Mouse (Mus musculus) embryonic facial prominence, embryonic 10.5 days (tissue): Measurements from ENCODE around the gene Icam5. TPM values are rescaled to one million over a fixed set of nuclear protein-coding genes. Genes with fewer than 3 reads are reported as not detected.

Experiments used
- DNase-seq: peaks from one replicate; pipeline ENCODE4 v3.0.0-alpha.2; 2017; ENCODE audit warnings: low spot score
- H3K27ac ChIP-seq: fragments of 300-500 bp; sonication (generic); replicated peaks from 2 replicates; pipeline ENCODE4 v1.5.1; 2016; ENCODE audit warnings: mild to moderate bottlenecking
- H3K27me3 ChIP-seq: fragments of 300-500 bp; sonication (generic); replicated peaks from 2 replicates; pipeline ENCODE4 v1.6.1; 2016; ENCODE audit warnings: low read depth, mild to moderate bottlenecking; ENCODE audit not compliant: poor library complexity, severe bottlenecking
- H3K36me3 ChIP-seq: fragments of 300-500 bp; sonication (generic); replicated peaks from 2 replicates; pipeline ENCODE4 v1.6.1; 2016; ENCODE audit warnings: mild to moderate bottlenecking, moderate library complexity
- H3K4me1 ChIP-seq: fragments of 300-500 bp; sonication (generic); 2 replicates; pipeline ENCODE4 v1.6.1; 2016
- H3K4me3 ChIP-seq: fragments of 300-500 bp; sonication (generic); 2 replicates; pipeline ENCODE4 v1.5.1; 2016; ENCODE audit warnings: mild to moderate bottlenecking, moderate library complexity
- H3K9me3 ChIP-seq: fragments of 300-500 bp; sonication (generic); 2 replicates; pipeline ENCODE4 v1.6.1; 2016; ENCODE audit warnings: mild to moderate bottlenecking
- WGBS: fragments of 180-500 bp; shearing (Covaris S2); methylation state at CpG from one replicate; pipeline ENCODE4 v1.1.7; 2016; 5-methylcytosine and 5-hydroxymethylcytosine counted together
- polyA plus RNA-seq: library from polyadenylated mRNA; unstranded; fragments of >200 nt; fragmentation: Nextera tagmentation; extraction: Ambion mirVana; gene quantifications from 2 replicates; pipeline ENCODE4 v1.2.1, GENCODE M21; 2016

Icam5 gene
- polyA plus RNA-seq, 1 experiment from 2014 or later, result not detected

- Histone ChIP-seq H3K4me3 (peak overlapping the region; percentile 49), H3K9me3 (no peaks in the 10 kb centered on the region), H3K27me3 (peaks cover 71% of the 10 kb centered on the region), H3K36me3 (no peaks in the 10 kb centered on the region), H3K4me1 (peaks cover 30% of the 10 kb centered on the region), H3K27ac (no peak overlapping the region; the same call in 1 of the 2 replicates)
- WGBS, result 6% methylated on average over 17 of the region's 17 CpGs
- DNase-seq, result no peak
These were observed 15.3 kb upstream of the Icam5 start for GRCm38 (mm10) chr9:21016331-21017176.

GRCm38 (mm10) chr9:21017177-21017575 is 14.7 kb upstream of the Icam5 start:
- no peak for DNase-seq
- Histone ChIP-seq H3K4me1 (peaks cover 27% of the 10 kb centered on the region), H3K9me3 (no peaks in the 10 kb centered on the region), H3K4me3 (peak overlapping the region; percentile 49), H3K27me3 (peaks cover 76% of the 10 kb centered on the region), H3K27ac (no peak overlapping the region), H3K36me3 (no peaks in the 10 kb centered on the region)
- 35% methylated on average over 4 of the region's 4 CpGs for WGBS

DNA sequence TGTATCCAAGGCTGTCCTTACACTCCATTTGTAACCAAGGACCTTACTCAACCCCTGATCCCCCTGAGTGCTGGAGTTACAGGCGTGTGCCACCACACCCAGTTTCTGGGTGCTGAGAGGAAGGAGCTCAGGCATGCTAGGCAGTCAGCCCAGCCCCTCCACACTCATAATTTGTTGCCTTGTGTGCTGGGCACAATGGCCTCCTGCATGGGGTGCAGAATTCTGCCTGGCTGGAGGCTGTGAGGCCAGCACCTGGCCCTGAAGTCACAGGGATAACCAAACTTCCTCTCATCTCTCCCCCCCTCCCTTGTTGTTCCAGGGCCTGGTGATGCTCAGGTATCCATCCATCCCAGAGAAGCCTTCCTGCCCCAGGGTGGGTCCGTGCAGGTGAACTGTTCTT is 13.3 kb upstream of the Icam5 start:
- Histone ChIP-seq H3K4me1 (peaks cover 25% of the 10 kb centered on the region), H3K36me3 (no peaks in the 10 kb centered on the region), H3K9me3 (no peaks in the 10 kb centered on the region), H3K27me3 (peaks cover 70% of the 10 kb centered on the region), H3K4me3 (no peak overlapping the region), H3K27ac (no peak overlapping the region)
- DNase-seq, result no peak
- 74% methylated on average over 2 of the region's 2 CpGs for WGBS

- Histone ChIP-seq H3K9me3 (no peaks in the 10 kb centered on the region), H3K36me3 (no peaks in the 10 kb centered on the region), H3K27me3 (peaks cover 56% of the 10 kb centered on the region), H3K4me3 (no peak overlapping the region), H3K4me1 (peaks cover 7% of the 10 kb centered on the region), H3K27ac (no peak overlapping the region)
- DNase-seq, result no peak
- WGBS, result 72% methylated on average over 3 of the region's 3 CpGs
These were observed 10.5 kb upstream of the Icam5 start for GRCm38 (mm10) chr9:21021363-21021762.

GRCm38 (mm10) chr9:21022288-21022687 is 9.6 kb upstream of the Icam5 start:
- peaks cover 56% of the 10 kb centered on the region for H3K27me3 ChIP-seq
- no peak for DNase-seq
- WGBS, result 65% methylated on average over 6 of the region's 6 CpGs
- no peak overlapping the region for H3K4me3 ChIP-seq
- no peak overlapping the region for H3K27ac ChIP-seq
- H3K9me3 ChIP-seq, result no peaks in the 10 kb centered on the region
- peaks cover under 1% of the 10 kb centered on the region; the same call in 1 of the 2 replicates for H3K4me1 ChIP-seq
- H3K36me3 ChIP-seq, result no peaks in the 10 kb centered on the region

GRCm38 (mm10) chr9:21022726-21023125 is 9.1 kb upstream of the Icam5 start:
- Histone ChIP-seq H3K4me1 (no peaks in the 10 kb centered on the region), H3K27ac (no peak overlapping the region), H3K4me3 (no peak overlapping the region), H3K36me3 (no peaks in the 10 kb centered on the region), H3K27me3 (peaks cover 56% of the 10 kb centered on the region), H3K9me3 (no peaks in the 10 kb centered on the region)
- 84% methylated on average over 1 of the region's 1 CpGs for WGBS
- no peak for DNase-seq

DNA sequence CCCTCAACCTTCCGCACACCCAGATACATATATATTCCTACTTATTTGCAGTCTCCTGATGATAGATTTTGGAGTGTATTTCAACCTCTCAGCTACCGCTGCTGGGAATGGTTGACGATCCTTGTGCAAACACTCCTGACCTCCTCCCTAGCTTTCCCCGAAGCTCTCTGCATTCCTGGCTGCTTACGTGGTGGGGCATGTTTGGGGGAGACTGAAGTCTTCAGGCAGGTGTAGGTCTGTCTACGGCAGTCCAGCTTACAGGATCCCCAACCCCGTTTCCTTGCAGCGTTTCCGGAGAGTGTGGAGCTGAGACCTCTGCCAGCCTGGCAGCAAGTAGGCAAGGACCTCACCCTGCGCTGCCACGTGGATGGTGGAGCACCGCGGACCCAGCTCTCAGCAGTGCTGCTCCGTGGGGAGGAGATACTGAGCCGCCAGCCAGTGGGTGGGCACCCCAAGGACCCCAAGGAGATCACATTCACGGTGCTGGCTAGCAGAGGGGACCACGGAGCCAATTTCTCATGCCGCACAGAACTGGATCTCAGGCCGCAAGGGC is 6.5 kb upstream of the Icam5 start:
- Histone ChIP-seq H3K27me3 (peaks cover 59% of the 10 kb centered on the region), H3K4me3 (no peak overlapping the region), H3K27ac (no peak overlapping the region), H3K9me3 (no peaks in the 10 kb centered on the region), H3K36me3 (no peaks in the 10 kb centered on the region), H3K4me1 (peaks cover 21% of the 10 kb centered on the region)
- WGBS, result 74% methylated on average over 19 of the region's 19 CpGs
- no peak for DNase-seq

DNA sequence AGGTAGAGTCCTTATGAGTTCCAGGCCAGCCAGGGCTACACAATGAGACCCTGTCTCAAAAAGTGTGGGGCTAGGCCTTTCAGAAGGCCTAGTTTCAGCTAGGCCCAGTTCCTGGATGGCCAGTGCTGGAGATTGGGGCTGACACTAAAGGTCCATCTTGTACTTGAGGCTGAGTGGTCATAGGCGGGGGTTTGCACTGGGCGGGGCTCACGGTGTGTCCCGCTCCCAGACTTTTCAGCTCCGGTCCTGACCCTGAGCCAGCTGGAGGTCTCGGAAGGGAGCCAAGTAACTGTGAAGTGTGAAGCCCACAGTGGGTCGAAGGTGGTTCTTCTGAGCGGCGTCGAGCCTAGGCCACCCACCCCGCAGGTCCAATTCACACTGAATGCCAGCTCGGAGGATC is 5.0 kb upstream of the Icam5 start:
- no peak overlapping the region for H3K27ac ChIP-seq
- no peaks in the 10 kb centered on the region for H3K36me3 ChIP-seq
- H3K9me3 ChIP-seq, result no peaks in the 10 kb centered on the region
- WGBS, result 82% methylated on average over 12 of the region's 12 CpGs
- no peak for DNase-seq
- peaks cover 72% of the 10 kb centered on the region for H3K27me3 ChIP-seq
- H3K4me3 ChIP-seq, result 0 out of 2 replicates have a peak overlapping the region, but pooled peaks have one; percentile 1
- H3K4me1 ChIP-seq, result peaks cover 35% of the 10 kb centered on the region

DNA sequence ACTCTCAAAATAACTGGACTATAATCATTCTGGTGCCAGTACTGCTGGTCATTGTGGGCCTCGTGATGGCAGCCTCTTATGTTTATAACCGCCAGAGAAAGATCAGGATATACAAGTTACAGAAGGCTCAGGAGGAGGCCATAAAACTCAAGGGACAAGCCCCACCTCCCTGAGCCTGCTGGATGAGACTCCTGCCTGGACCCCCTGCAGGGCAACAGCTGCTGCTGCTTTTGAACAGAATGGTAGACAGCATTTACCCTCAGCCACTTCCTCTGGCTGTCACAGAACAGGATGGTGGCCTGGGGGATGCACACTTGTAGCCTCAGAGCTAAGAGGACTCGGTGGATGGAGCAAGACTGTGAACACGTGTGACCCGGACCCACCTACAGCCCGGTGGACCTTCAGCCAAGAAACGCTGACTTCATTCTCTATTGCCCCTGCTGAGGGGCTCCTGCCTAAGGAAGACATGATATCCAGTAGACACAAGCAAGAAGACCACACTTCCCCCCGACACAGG is 4.0 kb upstream of the Icam5 start:
- no peaks in the 10 kb centered on the region for H3K9me3 ChIP-seq
- no peak for DNase-seq
- H3K36me3 ChIP-seq, result no peaks in the 10 kb centered on the region
- peaks cover 45% of the 10 kb centered on the region for H3K4me1 ChIP-seq
- no peak overlapping the region for H3K4me3 ChIP-seq
- 67% methylated on average over 8 of the region's 8 CpGs for WGBS
- no peak overlapping the region for H3K27ac ChIP-seq
- H3K27me3 ChIP-seq, result peaks cover 79% of the 10 kb centered on the region

DNA sequence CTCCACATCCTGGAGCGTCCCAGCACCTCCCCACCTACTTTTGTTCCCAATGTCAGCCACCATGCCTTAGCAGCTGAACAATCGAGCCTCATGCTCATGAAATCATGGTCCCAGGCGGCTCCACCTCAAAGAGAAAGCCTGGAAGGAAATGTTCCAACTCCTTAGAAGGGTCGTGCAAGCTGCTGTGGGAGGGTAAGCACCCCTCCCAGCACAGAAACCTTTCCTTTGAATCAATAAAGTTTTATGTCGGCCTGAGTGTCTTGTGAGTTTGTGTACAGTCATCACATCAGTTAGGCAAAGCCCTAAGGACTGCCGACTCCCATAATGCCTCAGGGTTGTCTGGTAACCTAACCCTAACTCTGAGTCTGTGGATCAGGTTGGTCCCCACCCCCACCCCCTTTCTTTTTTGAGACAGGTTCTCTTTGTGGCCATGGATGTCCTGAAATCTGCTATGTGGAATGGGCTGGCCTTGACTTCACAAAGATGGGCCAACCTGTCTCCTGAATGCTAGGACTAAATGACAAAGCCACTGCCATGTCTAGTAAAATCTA is 3.2 kb upstream of the Icam5 start:
- 72% methylated on average over 6 of the region's 6 CpGs for WGBS
- Histone ChIP-seq H3K9me3 (no peaks in the 10 kb centered on the region), H3K27me3 (peaks cover 87% of the 10 kb centered on the region), H3K36me3 (no peaks in the 10 kb centered on the region), H3K4me3 (0 out of 2 replicates have a peak overlapping the region, but pooled peaks have one; percentile 57), H3K4me1 (peaks cover 53% of the 10 kb centered on the region), H3K27ac (no peak overlapping the region)
- DNase-seq, result no peak

DNA sequence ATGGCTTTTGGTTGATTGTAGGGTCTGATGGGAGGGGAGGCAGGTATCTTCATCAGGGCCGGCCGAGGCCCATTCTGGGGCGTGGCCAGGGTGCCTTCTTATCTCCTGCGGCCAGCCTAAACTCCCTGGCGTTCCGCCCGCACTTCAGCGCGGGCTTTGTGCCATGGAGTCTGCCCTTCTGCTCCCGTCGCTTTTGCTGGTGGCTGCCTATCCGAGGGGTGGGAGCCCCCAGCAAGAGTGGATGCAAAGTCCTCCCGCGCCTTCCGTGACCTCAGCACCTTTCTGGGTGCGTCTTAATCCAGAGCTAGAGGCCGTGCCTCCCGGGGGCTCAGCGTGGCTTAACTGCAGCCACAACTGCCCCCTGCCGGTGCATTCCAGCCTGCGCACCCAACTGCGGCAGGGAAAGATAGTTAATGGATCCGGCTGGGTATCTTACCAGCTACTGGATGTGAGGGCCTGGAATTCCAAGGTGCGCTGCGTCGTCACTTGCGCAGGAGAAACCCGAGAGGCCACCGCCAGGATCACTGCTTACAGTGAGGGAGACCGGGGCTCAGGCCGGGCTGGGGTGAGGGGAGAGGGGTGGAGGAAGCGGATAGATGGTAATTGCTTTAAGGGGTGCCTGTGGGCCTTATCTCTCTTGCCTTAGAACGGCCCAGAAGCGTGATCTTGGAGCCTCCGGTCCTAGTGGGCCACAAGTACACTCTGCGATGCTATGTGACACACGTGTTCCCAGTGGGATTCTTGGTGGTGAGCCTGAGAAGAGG is 2.4 kb upstream of the Icam5 start, which contains the start of gene Icam4:
TSS of gene Icam4 (plus strand) at position 83 of the 764 bp plus-strand sequence.
- Histone ChIP-seq H3K4me3 (peak within 1 kb of the TSS; percentile 57), H3K36me3 (no peaks in the 10 kb centered on the region), H3K27ac (peak within 1 kb of the TSS; percentile 73), H3K9me3 (no peaks in the 10 kb centered on the region), H3K4me1 (peaks cover 56% of the 10 kb centered on the region), H3K27me3 (peaks cover 95% of the 10 kb centered on the region)
- DNase-seq, result peak; percentile 87
- 2% methylated on average over 37 of the region's 37 CpGs for WGBS

DNA sequence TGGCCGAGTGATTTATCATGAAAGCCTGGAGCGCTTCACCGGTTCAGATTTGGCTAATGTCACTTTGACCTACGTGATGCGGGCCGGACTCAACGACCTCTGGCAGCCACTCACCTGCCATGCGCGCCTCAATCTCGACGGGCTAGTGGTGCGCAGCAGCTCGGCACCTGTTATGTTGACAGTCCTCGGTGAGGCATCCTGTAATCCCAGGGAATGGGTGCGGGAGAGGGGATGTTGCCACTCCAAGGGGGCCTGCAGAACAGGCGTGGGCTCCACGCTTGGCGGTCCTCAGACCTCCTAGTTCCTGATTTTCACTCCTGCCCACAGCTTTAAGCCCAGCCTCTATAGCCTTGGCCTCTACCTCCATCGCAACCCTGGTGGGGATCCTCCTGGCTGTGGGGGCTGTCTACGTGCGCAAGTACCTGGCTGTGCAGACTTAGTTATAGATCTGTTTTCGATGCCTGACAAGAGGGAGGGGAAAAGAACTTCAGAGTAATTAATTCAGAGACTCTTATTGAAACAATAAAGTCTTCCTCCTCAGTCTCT is 1.7 kb upstream of the Icam5 start:
- no peak overlapping the region for H3K27ac ChIP-seq
- no peaks in the 10 kb centered on the region for H3K9me3 ChIP-seq
- H3K27me3 ChIP-seq, result peaks cover 100% of the 10 kb centered on the region
- WGBS, result 21% methylated on average over 22 of the region's 22 CpGs
- peak overlapping the region; percentile 57 for H3K4me3 ChIP-seq
- no peak for DNase-seq
- H3K4me1 ChIP-seq, result peaks cover 63% of the 10 kb centered on the region
- H3K36me3 ChIP-seq, result no peaks in the 10 kb centered on the region
